Mouse (Mus musculus) gastrocnemius, postnatal 4 days (tissue): ENCODE results near the gene Nars2. TPM values are rescaled to one million over a fixed set of nuclear protein-coding genes. Genes with fewer than 3 reads are reported as not detected.

Source experiments
- DNase-seq, 2 experiments: peaks; one replicate each; pipeline ENCODE4 v3.0.0; 2021 to 2022; ENCODE audit warnings: low spot score in 2 of 2, mixed read lengths in 2 of 2
- total RNA-seq, 2 experiments: library from RNA; stranded (reverse); gene quantifications; 2 replicates each; pipeline ENCODE4 v1.2.3; 2021

Nars2 gene
- total RNA-seq, 2 experiments from 2014 or later: 10.5 to 14.5 TPM

DNA sequence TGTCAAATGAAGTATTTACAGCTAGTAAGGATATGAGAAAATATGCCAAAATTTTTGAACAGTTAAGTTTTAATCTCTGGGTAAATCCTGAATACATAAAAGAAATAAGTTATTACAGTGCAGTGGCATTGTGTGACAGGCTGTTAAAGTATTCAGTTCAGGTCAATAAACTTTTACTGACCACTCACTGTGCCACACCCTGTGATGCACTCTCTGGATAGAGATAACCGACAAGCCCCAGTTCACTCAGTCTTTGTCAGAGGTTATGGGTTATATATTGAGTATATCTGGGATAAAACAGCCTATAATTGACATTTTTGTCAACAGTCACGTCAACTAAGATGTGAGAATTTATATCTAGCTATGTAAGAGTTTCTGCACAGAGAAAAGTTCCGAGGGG is 120.2 kb downstream of the Nars2 start:
- no peak for DNase-seq

DNA sequence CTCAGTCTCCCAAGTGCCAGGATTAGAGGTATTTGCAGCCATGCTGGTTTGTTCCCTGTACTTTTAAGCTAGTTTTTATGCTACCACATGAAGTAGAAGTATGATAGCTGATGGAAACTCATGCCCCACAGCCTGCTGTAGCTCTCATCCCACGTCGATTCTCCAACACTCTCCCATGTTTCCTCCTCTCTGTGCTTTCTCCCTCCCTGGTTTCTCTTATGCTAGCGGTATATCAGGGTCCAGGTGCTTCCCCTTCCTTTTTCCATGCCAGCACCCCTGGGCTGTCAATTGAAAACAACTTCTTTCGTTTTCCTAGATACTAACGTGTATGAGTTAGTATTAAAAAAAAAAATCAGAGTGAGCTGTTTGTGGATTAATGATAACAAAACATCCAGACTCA is 120.8 kb downstream of the Nars2 start:
- no peak for DNase-seq

DNA sequence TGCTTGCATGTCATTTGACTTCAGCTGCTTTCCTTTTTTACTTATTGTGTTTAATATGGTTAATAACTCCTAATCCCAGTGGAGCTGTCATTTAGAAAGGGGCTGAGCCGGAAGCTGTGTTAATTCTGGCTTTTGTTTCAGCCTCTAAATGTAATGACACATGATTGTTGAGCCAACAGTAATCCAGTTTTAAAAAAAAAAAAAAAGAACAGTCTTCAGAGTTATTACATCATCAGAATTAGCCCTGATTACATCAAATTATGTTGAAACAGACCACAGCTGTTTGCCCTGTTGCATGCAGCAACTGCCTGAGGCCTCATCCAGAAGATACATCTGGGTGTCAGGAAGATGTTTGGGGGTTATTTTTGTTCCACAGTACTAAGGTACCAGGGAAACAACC is 123.7 kb downstream of the Nars2 start:
- no peak for DNase-seq

DNA sequence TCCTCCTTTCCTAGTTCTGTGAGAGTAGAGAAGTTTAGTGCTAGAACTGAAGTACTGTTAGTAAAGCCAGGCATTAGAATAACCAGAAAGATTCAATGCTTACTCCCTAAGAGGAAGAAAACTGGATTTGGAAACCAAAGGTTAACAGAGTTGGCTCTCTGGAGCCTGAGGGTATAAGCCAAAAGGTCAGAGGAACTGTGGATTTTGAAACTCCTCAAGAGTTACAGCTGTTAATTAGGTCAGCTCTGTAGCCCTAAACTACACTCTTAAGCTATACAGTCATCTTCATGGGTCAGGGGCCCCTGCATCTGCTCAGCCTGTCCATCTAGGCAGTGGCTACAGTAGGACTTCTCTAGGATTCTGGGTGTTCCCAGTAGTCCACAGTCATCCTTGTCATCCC is 125.7 kb downstream of the Nars2 start:
- DNase-seq: no peak

DNA sequence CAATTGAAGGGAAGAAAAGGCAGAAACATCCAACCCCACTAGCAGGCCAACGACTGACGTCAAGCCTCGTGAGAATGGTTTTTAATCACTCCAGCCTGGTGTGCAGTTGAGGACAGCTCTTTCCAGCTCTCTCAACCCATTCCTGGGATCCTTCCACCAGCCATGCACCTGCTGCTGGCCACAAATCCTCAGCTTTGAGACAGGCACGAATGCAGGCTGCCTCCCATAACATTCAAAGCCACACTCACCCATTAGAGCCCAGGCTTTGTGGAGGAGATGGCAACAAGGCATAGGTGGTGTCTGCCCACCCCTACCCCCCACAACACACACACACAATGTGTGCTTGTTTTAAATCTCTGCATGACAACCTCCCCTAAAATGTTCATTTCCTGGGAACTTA is 127.4 kb downstream of the Nars2 start:
- DNase-seq: no peak

DNA sequence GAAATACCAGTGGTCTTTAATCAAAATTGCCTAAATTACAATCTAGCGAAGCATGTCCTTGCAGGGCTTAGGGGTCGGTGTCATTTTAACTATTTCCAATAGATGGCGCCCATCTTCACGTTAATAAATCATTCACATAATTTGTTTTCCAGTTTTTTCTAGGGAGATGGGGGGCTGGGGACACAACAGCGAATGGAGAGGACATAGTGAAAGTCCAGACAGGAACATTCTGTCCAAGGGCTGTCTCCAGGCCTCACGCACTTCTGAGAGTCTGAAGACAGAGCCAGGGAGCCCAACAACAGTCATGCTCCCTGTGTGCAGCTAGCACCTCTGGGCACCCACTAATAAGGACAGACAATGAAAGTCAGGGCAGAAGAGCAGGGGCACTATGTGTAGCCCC is 127.8 kb downstream of the Nars2 start:
- DNase-seq: peak in 1 of 2 experiments; percentile 26

DNA sequence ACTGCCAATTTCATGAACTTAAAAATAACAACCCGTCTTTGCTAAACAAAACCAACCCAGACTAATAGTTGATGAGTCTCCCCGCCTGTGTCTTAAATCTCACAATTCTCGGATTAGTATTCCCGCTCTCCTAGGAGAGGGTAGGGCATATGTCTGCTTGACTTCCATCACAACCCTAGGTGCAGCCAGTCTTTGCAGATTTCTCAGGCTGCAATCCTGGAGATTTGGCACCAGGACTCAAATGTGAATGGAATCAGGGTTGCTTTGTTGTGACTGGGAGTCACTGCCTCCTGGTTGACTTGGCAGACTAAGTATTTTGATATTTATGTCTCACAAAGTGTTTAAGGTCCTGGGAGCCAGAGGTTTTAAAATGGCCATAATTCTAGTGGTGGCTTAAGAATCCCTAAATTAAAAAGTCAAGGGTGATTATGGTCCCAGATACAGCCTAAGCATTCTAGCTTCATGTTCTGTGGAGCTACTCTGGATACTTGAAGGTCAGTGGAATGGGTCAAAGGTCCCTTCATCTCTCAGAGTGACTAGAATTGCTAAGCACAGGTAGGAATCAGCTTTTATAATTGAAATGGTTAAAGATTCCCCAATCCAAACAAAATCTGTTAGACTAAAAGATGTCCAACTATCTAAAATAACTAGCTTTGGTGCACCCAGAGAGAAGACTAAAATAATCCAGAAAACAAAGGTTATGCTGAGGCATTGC is 128.5 kb downstream of the Nars2 start:
- DNase-seq: no peak

DNA sequence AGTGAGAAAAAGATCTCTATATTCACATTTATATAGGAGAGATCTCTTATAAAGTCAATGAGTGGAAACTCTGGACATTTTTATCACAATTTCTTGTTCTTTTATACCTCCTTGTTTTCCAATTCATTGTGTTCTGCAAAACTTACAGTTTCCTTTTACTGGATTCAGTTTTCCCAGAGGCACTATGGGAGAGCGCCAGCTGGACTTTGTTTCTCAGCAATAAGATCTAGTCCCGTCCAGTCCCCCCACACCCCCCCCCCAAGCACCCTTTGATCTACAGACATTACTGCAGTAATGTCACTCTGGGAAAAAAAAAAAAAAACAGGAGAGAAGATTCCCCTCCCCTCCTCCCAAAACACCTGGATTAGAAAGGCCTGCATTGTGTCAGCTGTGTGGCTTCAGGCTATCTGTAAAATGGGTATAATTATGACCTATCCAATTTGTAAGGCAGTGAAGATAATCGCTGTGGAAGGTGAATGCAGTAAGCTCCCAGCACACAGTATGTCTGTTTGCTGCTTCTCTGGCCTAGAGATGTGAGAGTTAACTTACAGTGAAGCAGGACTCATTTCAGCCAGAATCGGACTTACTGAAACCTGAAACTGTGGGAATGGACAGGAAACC is 129.4 kb downstream of the Nars2 start:
- DNase-seq: no peak

DNA sequence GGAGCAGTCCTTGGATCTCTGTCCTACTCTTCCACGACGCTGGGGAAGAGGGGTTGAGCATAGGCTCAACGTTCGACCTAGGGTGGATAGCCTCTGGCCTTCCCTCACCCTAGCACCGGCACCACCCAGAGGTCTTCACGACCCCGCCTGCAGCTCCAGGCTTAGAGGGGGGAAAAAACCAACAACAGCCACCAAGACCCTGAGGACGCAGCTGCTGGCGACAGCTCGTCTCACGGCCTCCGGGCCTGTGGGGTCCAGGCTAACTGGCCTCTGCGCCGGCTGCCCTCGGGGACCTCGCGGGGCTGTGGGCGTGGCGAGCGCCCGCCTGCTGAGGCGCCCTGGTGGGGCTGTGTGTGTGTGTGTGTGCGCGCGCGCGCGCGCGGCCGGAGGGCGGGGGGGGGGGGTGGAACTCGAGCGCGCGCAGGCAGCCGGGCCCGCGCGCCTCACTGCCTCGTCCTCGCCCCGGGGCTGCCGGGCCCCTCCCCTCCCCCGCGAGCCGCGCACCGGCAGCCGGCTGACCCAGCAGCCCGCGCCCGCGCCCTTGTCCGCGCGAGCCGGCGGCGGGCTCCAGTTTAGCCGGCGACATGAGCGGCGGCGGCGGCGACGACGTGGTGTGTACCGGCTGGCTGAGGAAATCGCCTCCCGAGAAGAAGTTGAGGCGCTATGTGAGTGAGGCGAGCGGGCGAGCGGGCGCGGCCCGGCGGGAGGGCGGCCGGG is 130.1 kb downstream of the Nars2 start, which contains the start of gene Gab2:
TSS of gene Gab2 (plus strand) at position 345 of the 717 bp plus-strand sequence.
- peak; percentile 70 to 82 for DNase-seq

DNA sequence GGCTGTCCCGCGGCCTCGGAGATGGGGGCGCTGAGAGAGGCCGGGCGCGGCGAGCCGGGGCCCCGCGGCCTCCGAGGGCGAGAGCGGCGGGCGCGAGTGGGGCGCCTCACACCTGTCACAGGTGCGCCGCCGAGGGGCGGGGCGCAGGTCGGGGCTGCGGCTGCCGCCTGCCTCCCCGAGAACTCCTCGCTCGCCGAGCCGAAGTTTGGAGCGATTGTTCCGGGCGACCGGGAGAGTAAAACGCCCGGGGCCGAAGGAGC is 130.6 kb downstream of the Nars2 start:
- no peak for DNase-seq

DNA sequence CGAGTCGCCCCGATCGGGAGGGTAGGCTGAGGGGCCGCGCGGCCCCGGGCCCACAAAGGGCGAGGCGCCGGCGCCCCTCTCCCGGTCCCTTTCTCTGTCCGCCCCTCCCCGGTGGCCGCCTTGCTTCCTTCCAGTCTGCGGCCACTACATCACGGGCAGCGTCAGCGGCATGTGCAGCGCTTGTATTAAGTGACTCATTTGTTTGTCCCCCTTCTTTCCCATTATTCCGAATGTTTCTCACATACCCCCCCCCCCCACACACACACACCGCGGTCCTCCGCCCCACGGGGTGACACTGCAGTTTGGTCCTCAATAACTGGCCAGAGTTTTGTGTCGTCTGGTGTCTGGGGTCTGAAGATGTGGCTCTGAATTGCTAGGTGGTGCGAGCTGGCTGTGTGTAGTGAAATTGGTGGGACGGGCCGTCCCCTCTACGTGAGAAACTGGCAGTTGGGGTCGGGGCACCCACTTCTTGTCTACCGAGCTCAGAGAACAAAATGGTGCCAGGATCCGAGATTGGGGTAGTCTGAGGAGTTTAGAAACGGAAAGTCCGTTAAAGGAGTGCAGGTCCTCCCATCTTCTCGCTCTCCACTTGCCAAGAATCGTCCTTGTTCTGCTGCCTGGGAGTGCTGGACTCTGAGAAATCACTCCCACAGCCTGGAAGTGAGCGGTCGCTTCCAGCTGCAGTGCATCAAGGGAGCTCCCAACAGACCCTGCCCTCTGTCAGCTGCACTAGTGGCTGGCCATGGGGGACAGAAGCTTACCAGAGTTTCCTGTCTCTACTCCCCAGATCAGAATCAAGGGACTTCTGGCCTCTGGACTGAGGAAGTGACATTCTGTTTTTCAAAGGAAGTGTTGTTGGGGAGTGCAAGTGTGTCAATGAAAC is 131.2 kb downstream of the Nars2 start:
- DNase-seq: peak; percentile 28 to 64

DNA sequence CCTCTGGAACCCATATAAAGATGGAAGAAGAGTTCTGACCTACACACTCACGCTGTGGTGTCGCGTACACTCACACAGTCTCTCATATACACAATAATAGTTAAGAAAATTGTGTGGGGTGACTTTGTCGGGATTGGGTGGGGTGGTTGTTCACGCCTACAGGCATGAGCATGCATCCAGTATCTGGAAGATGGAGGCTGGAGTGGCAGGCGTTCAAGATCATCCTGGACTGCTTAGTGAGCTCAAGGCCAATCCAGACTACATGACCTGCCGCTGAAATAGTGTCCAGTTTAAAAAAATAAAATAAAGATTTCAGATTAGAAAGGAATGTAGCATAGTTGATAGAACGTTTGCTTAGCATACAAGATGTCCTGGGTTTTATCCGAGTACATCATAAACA is 132.3 kb downstream of the Nars2 start:
- DNase-seq: no peak

DNA sequence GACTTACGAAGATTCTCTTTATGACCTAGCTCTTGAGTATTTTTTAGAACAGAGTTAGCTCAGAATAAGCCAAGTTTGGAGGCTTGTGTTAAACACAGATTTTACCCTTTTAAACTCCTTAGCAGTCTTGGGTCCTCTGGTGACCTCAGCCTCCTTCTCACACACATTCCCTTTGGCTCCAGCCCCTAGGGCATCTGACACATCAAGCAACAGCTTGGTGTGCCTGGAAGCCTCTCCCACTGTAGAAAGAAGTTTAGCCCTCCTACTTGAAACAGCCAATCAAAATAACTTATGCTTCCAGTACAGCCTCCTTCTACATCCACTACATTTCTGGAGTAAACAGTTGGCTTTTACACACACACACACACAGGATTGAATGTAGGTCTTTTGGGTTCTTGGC is 132.9 kb downstream of the Nars2 start:
- DNase-seq: no peak

DNA sequence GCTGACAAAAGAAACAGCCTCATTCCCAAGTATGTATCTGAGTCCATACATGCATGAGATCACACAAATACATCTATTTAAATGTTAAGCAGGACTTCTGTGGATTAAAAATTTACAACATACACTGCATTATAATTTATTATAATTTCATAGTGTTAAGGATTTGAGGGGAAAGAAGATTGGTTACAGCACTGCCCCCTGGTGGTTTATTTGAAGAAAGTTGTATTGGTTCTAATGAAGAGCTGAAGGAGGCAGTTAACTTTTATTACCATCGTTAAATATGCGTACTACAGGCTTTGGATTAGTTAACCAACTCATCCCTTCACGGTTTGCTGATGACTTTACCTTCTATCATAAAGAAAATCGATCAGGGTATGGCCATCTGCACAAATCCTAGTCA is 134.0 kb downstream of the Nars2 start:
- DNase-seq: no peak

DNA sequence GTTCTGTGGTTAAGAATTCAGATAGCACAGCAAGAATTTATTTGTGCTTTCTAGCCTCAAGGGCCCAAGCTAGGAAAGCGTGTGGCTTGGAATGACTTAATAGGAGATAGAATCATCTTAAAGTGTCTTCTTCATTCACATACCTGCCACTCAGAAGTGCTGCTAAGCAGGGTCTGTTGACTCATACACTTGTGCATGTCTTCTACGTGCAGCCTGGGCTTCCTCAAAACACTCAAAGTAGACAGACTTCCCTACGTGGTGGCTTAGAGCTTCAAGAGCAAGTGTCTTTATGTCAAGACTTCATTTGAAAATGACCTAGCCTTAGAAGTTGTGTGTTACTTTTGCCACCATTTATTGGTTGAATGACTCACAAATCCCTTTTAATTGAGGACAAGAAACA is 142.9 kb downstream of the Nars2 start:
- no peak for DNase-seq

DNA sequence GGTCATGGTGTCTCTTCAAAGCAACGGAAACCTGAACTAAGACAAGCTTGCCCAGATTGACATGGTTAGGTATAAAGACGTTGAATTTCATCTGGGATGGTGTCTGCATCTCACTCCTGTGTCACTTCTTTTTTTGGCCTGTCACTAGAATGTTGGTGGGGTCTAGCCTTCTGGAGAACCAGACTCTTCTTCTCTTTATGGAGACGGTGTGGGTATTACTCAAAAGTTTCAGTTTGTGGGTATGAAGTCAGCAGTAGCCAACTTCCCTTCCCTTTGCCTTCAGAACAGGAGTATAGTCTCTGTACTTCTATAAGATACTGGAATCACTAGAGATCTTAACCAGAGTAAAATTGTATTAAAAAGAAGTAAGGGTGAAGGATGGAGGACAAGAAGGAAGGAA is 156.8 kb downstream of the Nars2 start:
- DNase-seq: no peak

Other genes with a start within 250 kb of the Nars2 start
- 10 to 100 TPM; 15.9 to 18.0 TPM for gene Gab2, start 130.1 kb downstream of the Nars2 start, total RNA-seq